Mouse (Mus musculus): ENCODE results near the gene Nlgn1.

DNA sequence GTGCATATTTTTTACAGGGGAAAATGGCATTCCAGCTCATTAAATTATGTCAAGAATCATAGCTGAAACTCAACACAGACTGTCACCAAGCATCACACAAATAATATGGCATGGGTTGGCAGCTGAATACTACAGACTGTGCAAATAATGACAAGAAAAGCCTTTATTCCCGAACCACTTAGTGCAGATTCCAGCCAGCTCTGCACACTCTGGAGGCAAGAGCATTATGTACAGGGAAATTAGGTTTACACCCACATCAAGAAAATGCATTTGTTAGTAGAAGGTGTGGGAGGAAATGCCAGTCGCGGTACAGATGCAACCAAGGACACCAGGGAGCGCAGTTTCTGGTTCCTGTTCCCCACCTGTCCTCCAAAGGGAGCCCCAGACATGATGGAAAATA lies 558.4 kb downstream of the Nlgn1 start:
- no peak for TF ChIP-seq CTCF (IDR thresholded peaks at IDR 0.05; ENCODE audit: insufficient read depth, low read depth, low read length)
- TF ChIP-seq POLR2A (IDR thresholded peaks at IDR 0.05; ENCODE audit: insufficient read depth, low read depth, low read length), result no peak
